Mouse (Mus musculus): Measurements from ENCODE around the gene Hoxa9.

DNA sequence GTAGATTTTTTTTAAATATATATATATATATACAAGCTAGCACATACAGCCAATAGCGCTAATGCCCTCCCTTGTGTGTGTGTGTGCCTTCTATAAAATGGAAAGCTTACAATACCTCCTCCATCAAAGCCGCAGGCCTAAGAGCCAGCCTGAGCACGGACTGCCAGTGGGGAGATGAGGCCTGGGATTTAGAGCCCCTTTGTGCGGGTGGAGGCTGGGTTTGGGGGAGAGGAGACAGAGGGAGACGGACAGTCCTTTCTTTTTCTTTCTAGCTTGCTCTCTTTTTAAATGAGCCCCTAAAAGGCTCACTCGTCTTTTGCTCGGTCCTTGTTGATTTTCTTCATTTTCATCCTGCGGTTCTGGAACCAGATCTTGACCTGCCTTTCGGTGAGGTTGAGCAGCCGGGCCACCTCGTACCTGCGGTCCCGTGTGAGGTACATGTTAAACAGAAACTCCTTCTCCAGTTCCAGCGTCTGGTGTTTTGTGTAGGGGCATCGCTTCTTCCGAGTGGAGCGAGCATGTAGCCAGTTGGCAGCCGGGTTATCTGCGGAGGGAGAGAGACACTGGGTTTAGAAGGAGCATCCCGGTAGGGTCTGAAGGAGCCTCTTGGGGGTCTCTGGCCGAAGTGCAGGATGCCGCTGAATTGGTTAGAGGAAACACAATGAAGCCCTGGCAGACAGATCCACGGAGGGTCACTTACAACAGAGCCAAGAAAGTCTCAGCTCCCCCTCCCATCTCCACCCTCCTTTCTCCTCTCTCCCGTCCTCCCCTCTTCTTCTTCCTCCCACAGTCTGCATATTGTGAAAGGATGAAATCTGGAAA is 6.7 kb downstream of the Hoxa9 start:
- TF ChIP-seq CTCF (IDR thresholded peaks at IDR 0.05; ENCODE audit: low read depth) = no peak
- no peak for TF ChIP-seq EP300 (IDR thresholded peaks at IDR 0.05; ENCODE audit: low read depth)
